Mouse (Mus musculus): Measurements from ENCODE around the gene Srrm4. TPM values are rescaled to one million over a fixed set of nuclear protein-coding genes. Genes with fewer than 3 reads are reported as not detected.

Srrm4 gene
- total and polyA plus RNA-seq, 3 experiments: not detected

GRCm38 (mm10) chr5:116407936-116408335 lies 183.7 kb downstream of the Srrm4 start:
- Histone ChIP-seq H3K27ac (ENCODE audit: control insufficient read depth, low read depth, low read length) (no peak overlapping the region), H3K79me2 (ENCODE audit: control insufficient read depth, insufficient read depth, low read length, poor library complexity) (no peaks in the 10 kb centered on the region)

GRCm38 (mm10) chr5:116407321-116407720 lies 184.3 kb downstream of the Srrm4 start:
- Histone ChIP-seq H3K27me3 (ENCODE audit: control insufficient read depth in 1 of 2, insufficient read depth in 2 of 2, low read length in 2 of 2) (no peaks in the 10 kb centered on the region), H3K36me3 (ENCODE audit: control insufficient read depth in 1 of 2, insufficient read depth in 2 of 2, low read length in 2 of 2) (no peaks in the 10 kb centered on the region), H3K9me3 (replicated peaks; ENCODE audit: insufficient read depth, low read length) (no peaks in the 10 kb centered on the region), H3K9ac (ENCODE audit: control insufficient read depth, low read depth, low read length, poor library complexity, severe bottlenecking) (no peak overlapping the region), H3K4me1 (ENCODE audit: control insufficient read depth in 1 of 2, insufficient read depth in 2 of 2, low read length in 2 of 2) (no peaks in the 10 kb centered on the region), H3K79me2 (ENCODE audit: control insufficient read depth, insufficient read depth, low read length, poor library complexity) (no peaks in the 10 kb centered on the region), H3K4me3 (ENCODE audit: control insufficient read depth in 1 of 2, insufficient read depth in 1 of 2, low read depth in 2 of 2, low read length in 2 of 2) (no peak overlapping the region), H3K27ac (ENCODE audit: control insufficient read depth, low read depth, low read length) (no peak overlapping the region)
- TF ChIP-seq SMC3 (IDR thresholded peaks at IDR 0.05; ENCODE audit: low read depth, low read length) (no peak), MAZ (IDR thresholded peaks at IDR 0.05; ENCODE audit: low read depth, low read length) (no peak), MAFK (IDR thresholded peaks at IDR 0.05; ENCODE audit: borderline replicate concordance, low read depth, low read length) (no peak), HCFC1 (IDR thresholded peaks at IDR 0.05; ENCODE audit: low read depth, low read length) (no peak), TAL1 (IDR thresholded peaks at IDR 0.05; ENCODE audit: low read length) (no peak), USF2 (IDR thresholded peaks at IDR 0.05; ENCODE audit: borderline replicate concordance in 1 of 2, insufficient read depth in 1 of 2, low read depth in 1 of 2, low read length in 2 of 2) (no peak), SIN3A (IDR thresholded peaks at IDR 0.05; ENCODE audit: low read length) (no peak), CHD1 (IDR thresholded peaks at IDR 0.05; ENCODE audit: low read depth, low read length) (no peak), RCOR1 (IDR thresholded peaks at IDR 0.05; ENCODE audit: low read depth, low read length) (no peak), ZMIZ1 (IDR thresholded peaks at IDR 0.05; ENCODE audit: low read depth, low read length) (no peak), UBTF (IDR thresholded peaks at IDR 0.05; ENCODE audit: borderline replicate concordance, insufficient read depth, low read depth, low read length) (no peak), BHLHE40 (IDR thresholded peaks at IDR 0.05; ENCODE audit: borderline replicate concordance, low read depth, low read length) (no peak), EP300 (IDR thresholded peaks at IDR 0.05; ENCODE audit: low read depth in 1 of 2, low read length in 2 of 2) (no peak), ZNF384 (IDR thresholded peaks at IDR 0.05; ENCODE audit: low read depth, low read length) (no peak), NELFE (IDR thresholded peaks at IDR 0.05; ENCODE audit: low read depth, low read length) (no peak)
- no peak for DNase-seq (ENCODE audit: low read depth, low spot score)

More at GRCm38 (mm10) chr5:116407936-116408335, 183.7 kb downstream of the Srrm4 start:
- Histone ChIP-seq H3K27me3 (ENCODE audit: control insufficient read depth in 1 of 2, insufficient read depth in 2 of 2, low read length in 2 of 2) (no peaks in the 10 kb centered on the region), H3K4me3 (ENCODE audit: control insufficient read depth in 1 of 2, insufficient read depth in 1 of 2, low read depth in 2 of 2, low read length in 2 of 2) (no peak overlapping the region), H3K9me3 (replicated peaks; ENCODE audit: insufficient read depth, low read length) (no peaks in the 10 kb centered on the region), H3K4me1 (ENCODE audit: control insufficient read depth in 1 of 2, insufficient read depth in 2 of 2, low read length in 2 of 2) (no peaks in the 10 kb centered on the region), H3K36me3 (ENCODE audit: control insufficient read depth in 1 of 2, insufficient read depth in 2 of 2, low read length in 2 of 2) (no peaks in the 10 kb centered on the region), H3K9ac (ENCODE audit: control insufficient read depth, low read depth, low read length, poor library complexity, severe bottlenecking) (no peak overlapping the region)
- no peak for TF ChIP-seq MYC (IDR thresholded peaks at IDR 0.05; ENCODE audit: low read depth, low read length)
- no peak for TF ChIP-seq ZMIZ1 (IDR thresholded peaks at IDR 0.05; ENCODE audit: low read depth, low read length)
- TF ChIP-seq POLR2AphosphoS2 (IDR thresholded peaks at IDR 0.05; ENCODE audit: low read length): no peak
- TF ChIP-seq MEF2A (IDR thresholded peaks at IDR 0.05; ENCODE audit: extremely low read depth, insufficient replicate concordance, low read depth, low read length, poor library complexity, severe bottlenecking): no peak
- TF ChIP-seq TAL1 (IDR thresholded peaks at IDR 0.05; ENCODE audit: low read length): no peak
- no peak for TF ChIP-seq JUND (IDR thresholded peaks at IDR 0.05; ENCODE audit: low read depth, low read length)
- TF ChIP-seq USF2 (IDR thresholded peaks at IDR 0.05; ENCODE audit: borderline replicate concordance in 1 of 2, insufficient read depth in 1 of 2, low read depth in 1 of 2, low read length in 2 of 2): no peak
- TF ChIP-seq POLR2A (IDR thresholded peaks at IDR 0.05; ENCODE audit: control insufficient read depth in 1 of 2, insufficient read depth in 1 of 2, low read depth in 1 of 2, low read length in 2 of 2, poor library complexity in 1 of 2): no peak
- TF ChIP-seq EP300 (IDR thresholded peaks at IDR 0.05; ENCODE audit: low read depth in 1 of 2, low read length in 2 of 2): no peak
- no peak for DNase-seq (ENCODE audit: low read depth, low spot score)

Data from MEL (cell line).